In genomic region chr1:162020303-162020731, GRCm38 (mm10) we compare ENCODE assay signal across 13 mouse cellular contexts. TPM values are rescaled to one million over a fixed set of nuclear protein-coding genes. Genes with fewer than 3 reads are reported as not detected.
DNase-seq lines count a peak whose midpoint lies in the region; ATAC-seq and TF ChIP-seq lines count a peak whose summit lies in the region.
"Had no signal": no experiment of that assay in that cellular context is flagged by ENCODE, and none has a peak within 500 bp of the region (broad histone marks: within the 10 kb centered on the region; RNA-seq: fewer than 3 reads in every experiment).

No protein-coding gene starts in this region.

- TF ChIP-seq CTCF in brain, embryonic 14.5 days (IDR thresholded peaks at IDR 0.05; ENCODE audit: borderline replicate concordance, extremely low read depth, insufficient read depth, insufficient read length): no peak

- no peak overlapping the region for H3K9ac ChIP-seq in hindbrain, embryonic 13.5 days
- no peak overlapping the region for H3K9ac ChIP-seq in hindbrain, embryonic 14.5 days
- no peak overlapping the region for H3K9ac ChIP-seq in embryonic facial prominence, embryonic 12.5 days
- no peak overlapping the region; the same call in 1 of the 2 replicates for H3K9ac ChIP-seq in limb, embryonic 12.5 days (replicated peaks)

- no peaks in the 10 kb centered on the region for H3K9me3 ChIP-seq in hindbrain, embryonic 13.5 days
- no peaks in the 10 kb centered on the region for H3K9me3 ChIP-seq in hindbrain, embryonic 14.5 days (ENCODE audit: control insufficient read depth, low read length)
- H3K9me3 ChIP-seq in embryonic facial prominence, embryonic 12.5 days: no peaks in the 10 kb centered on the region
- no peaks in the 10 kb centered on the region for H3K9me3 ChIP-seq in limb, embryonic 12.5 days
- H3K9me3 ChIP-seq: heart, embryonic 10.5 days had no signal

- peaks cover 14% of the 10 kb centered on the region; the same call in 1 of the 2 replicates for H3K4me1 ChIP-seq in hindbrain, embryonic 13.5 days (replicated peaks)
- H3K4me1 ChIP-seq in hindbrain, embryonic 14.5 days (replicated peaks; ENCODE audit: control insufficient read depth, insufficient read depth, low read length): peaks cover 4% of the 10 kb centered on the region
- H3K4me1 ChIP-seq in embryonic facial prominence, embryonic 12.5 days: peaks cover 74% of the 10 kb centered on the region
- peaks cover 80% of the 10 kb centered on the region for H3K4me1 ChIP-seq in limb, embryonic 12.5 days (replicated peaks)

- ATAC-seq in hindbrain, embryonic 13.5 days (ENCODE audit: low FRiP score): no peak
- no peak for ATAC-seq in hindbrain, embryonic 14.5 days (ENCODE audit: low FRiP score)
- ATAC-seq in embryonic facial prominence, embryonic 12.5 days (ENCODE audit: insufficient number of reproducible peaks, insufficient read depth, low FRiP score, low TSS enrichment): peak; percentile 68; the same call in 1 of the 2 replicates
- peak; percentile 39 for ATAC-seq in limb, embryonic 12.5 days (ENCODE audit: insufficient number of reproducible peaks, insufficient read depth, low FRiP score, low TSS enrichment, low read depth)

- WGBS in hindbrain, embryonic 13.5 days: 65% methylated on average over 7 of the region's 7 CpGs
- WGBS in hindbrain, embryonic 14.5 days: 70% methylated on average over 7 of the region's 7 CpGs
- 26% methylated on average over 7 of the region's 7 CpGs for WGBS in embryonic facial prominence, embryonic 12.5 days
- 15% methylated on average over 7 of the region's 7 CpGs for WGBS in limb, embryonic 12.5 days

- no peak overlapping the region for H3K4me2 ChIP-seq in hindbrain, embryonic 13.5 days
- H3K4me2 ChIP-seq in hindbrain, embryonic 14.5 days (replicated peaks): no peak overlapping the region
- H3K4me2 ChIP-seq in embryonic facial prominence, embryonic 12.5 days (replicated peaks): no peak overlapping the region
- no peak overlapping the region; the same call in 1 of the 2 replicates for H3K4me2 ChIP-seq in limb, embryonic 12.5 days

- no peak for TF ChIP-seq POLR2A in brain, embryonic 14.5 days (IDR thresholded peaks at IDR 0.05; ENCODE audit: borderline replicate concordance, extremely low read depth, insufficient read depth, insufficient read length, poor library complexity, severe bottlenecking)

- peak overlapping the region; percentile 9; the same call in 1 of the 2 replicates for H3K27ac ChIP-seq in hindbrain, embryonic 13.5 days
- no peak overlapping the region for H3K27ac ChIP-seq in hindbrain, embryonic 14.5 days
- H3K27ac ChIP-seq in embryonic facial prominence, embryonic 12.5 days: peak overlapping the region; percentile 98
- H3K27ac ChIP-seq in limb, embryonic 12.5 days: peak overlapping the region; percentile 98
- H3K27ac ChIP-seq: heart, embryonic 10.5 days had no signal

- no peaks in the 10 kb centered on the region for H3K27me3 ChIP-seq in hindbrain, embryonic 13.5 days
- H3K27me3 ChIP-seq in hindbrain, embryonic 14.5 days (ENCODE audit: control insufficient read depth, insufficient read depth, low read length): no peaks in the 10 kb centered on the region
- no peaks in the 10 kb centered on the region for H3K27me3 ChIP-seq in embryonic facial prominence, embryonic 12.5 days
- H3K27me3 ChIP-seq in limb, embryonic 12.5 days: no peaks in the 10 kb centered on the region
- H3K27me3 ChIP-seq: CH12.LX had no signal

- H3K36me3 ChIP-seq in hindbrain, embryonic 13.5 days: no peaks in the 10 kb centered on the region
- no peaks in the 10 kb centered on the region for H3K36me3 ChIP-seq in hindbrain, embryonic 14.5 days (replicated peaks; ENCODE audit: control insufficient read depth, insufficient read depth)
- H3K36me3 ChIP-seq in embryonic facial prominence, embryonic 12.5 days: no peaks in the 10 kb centered on the region
- no peaks in the 10 kb centered on the region for H3K36me3 ChIP-seq in limb, embryonic 12.5 days
- H3K36me3 ChIP-seq: heart, embryonic 10.5 days had no signal

- DNase-seq in hindbrain, embryonic 14.5 days (ENCODE audit: low spot score): no peak
- DNase-seq in brain, embryonic 14.5 days (ENCODE audit: low read depth): peak; percentile 48
- DNase-seq in spleen, postnatal 36 days (ENCODE audit: low spot score in 2 of 2): no peak
- DNase-seq in right cerebral cortex, postnatal 4 days: no peak
- DNase-seq in thymus, postnatal 0 days (ENCODE audit: low spot score): no peak
- DNase-seq: adrenal gland, postnatal 10 days; kidney, adult 11 months; lung, adult 2 months had no signal

- H3K4me3 ChIP-seq in hindbrain, embryonic 13.5 days: no peak overlapping the region
- H3K4me3 ChIP-seq in hindbrain, embryonic 14.5 days (replicated peaks; ENCODE audit: low read length): no peak overlapping the region
- H3K4me3 ChIP-seq in embryonic facial prominence, embryonic 12.5 days: no peak overlapping the region
- H3K4me3 ChIP-seq in limb, embryonic 12.5 days (replicated peaks): no peak overlapping the region
- H3K4me3 ChIP-seq: heart, embryonic 10.5 days had no signal

RNA-seq across cellular contexts. Expression of gene 4930558K02Rik, which starts 40.9 kb away (rescaled TPM):
- not detected in 2 replicates for polyA plus RNA-seq in hindbrain, embryonic 13.5 days (2015; fragmentation: Nextera tagmentation; extraction: Ambion mirVana)
- polyA plus RNA-seq in hindbrain, embryonic 14.5 days (2014; fragmentation: Nextera tagmentation; extraction: Ambion mirVana): 0.20 TPM in 1 of 2 replicates, not detected in the other
- not detected in 2 replicates for polyA plus RNA-seq in brain, embryonic 14.5 days (2012; rRNA removed)
- not detected in 2 replicates for polyA plus RNA-seq in embryonic facial prominence, embryonic 12.5 days (2016; fragmentation: Nextera tagmentation; extraction: Ambion mirVana)
- polyA plus RNA-seq in limb, embryonic 12.5 days (2016; fragmentation: Nextera tagmentation; extraction: Ambion mirVana): not detected in 2 replicates
- 0.13 and 0.40 TPM in 2 replicates for polyA plus RNA-seq in thymus, postnatal 0 days (2015; fragmentation: Nextera tagmentation; extraction: Ambion mirVana)
- polyA plus RNA-seq: heart, embryonic 10.5 days; lung, adult 2 months had no signal

RNA-seq across cellular contexts. Expression of gene Pigc, which starts 51.3 kb away (rescaled TPM):
- polyA plus RNA-seq in hindbrain, embryonic 13.5 days (2015; fragmentation: Nextera tagmentation; extraction: Ambion mirVana): 35.7 and 37.6 TPM in 2 replicates
- polyA plus RNA-seq in hindbrain, embryonic 14.5 days (2014; fragmentation: Nextera tagmentation; extraction: Ambion mirVana): 34.5 TPM in 2 replicates
- 23.6 and 26.5 TPM in 2 replicates for polyA plus RNA-seq in brain, embryonic 14.5 days (2012; rRNA removed)
- 44.1 and 48.3 TPM in 2 replicates for polyA plus RNA-seq in embryonic facial prominence, embryonic 12.5 days (2016; fragmentation: Nextera tagmentation; extraction: Ambion mirVana)
- polyA plus RNA-seq in limb, embryonic 12.5 days (2016; fragmentation: Nextera tagmentation; extraction: Ambion mirVana): 43.2 and 45.9 TPM in 2 replicates
- polyA plus RNA-seq in thymus, postnatal 0 days (2015; fragmentation: Nextera tagmentation; extraction: Ambion mirVana): 27.7 and 29.6 TPM in 2 replicates

Comparison
In these comparisons a context has a peak if more than half of its experiments do, and no peak if none do; other contexts are left out.
1. ATAC-seq: peak in embryonic facial prominence, embryonic 12.5 days (single experiment) and limb, embryonic 12.5 days (single experiment); none in hindbrain, embryonic 13.5 days (single experiment) and hindbrain, embryonic 14.5 days (single experiment).